11 mouse cellular contexts compared by ENCODE assay signal in the genomic region with DNA sequence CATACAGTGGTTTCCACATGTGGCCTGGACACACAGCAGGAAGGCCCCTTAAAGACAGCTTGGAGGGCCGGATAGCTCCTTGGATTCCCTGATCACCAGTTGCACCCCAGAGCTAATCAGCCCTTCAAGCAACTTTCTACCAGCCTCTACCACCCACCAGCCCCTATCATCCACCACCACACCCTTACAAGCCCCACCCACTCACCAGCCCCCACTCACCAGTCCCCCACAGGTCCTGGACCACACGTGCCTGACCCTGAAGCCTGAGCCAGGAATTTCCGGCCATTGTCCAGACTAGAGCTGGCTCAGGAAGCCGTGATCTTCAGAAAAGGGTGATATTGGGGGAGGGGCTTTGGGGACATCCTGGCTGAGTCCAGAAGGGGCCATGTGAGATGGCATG. TPM values are rescaled to one million over a fixed set of nuclear protein-coding genes. Genes with fewer than 3 reads are reported as not detected.
DNase-seq lines count a peak whose midpoint lies in the region; ATAC-seq and TF ChIP-seq lines count a peak whose summit lies in the region.
"Had no signal": no experiment of that assay in that cellular context is flagged by ENCODE, and none has a peak within 500 bp of the region (broad histone marks: within the 10 kb centered on the region; RNA-seq: fewer than 3 reads in every experiment).

No protein-coding gene starts in this region.

- H3K27me3 ChIP-seq in lung, embryonic 15.5 days: no peaks in the 10 kb centered on the region
- H3K27me3 ChIP-seq: midbrain, embryonic 12.5 days had no signal

- ATAC-seq in lung, embryonic 15.5 days (ENCODE audit: borderline replicate concordance, extremely low read depth, low FRiP score, low TSS enrichment): 0 out of 2 replicates have a peak, but pooled peaks have one; percentile 19

- TF ChIP-seq CTCF in gastrocnemius, adult 2 months (IDR thresholded peaks at IDR 0.05): no peak

- H3K9ac ChIP-seq in lung, embryonic 15.5 days: no peak overlapping the region
- H3K9ac ChIP-seq: midbrain, embryonic 12.5 days had no signal

- no peak overlapping the region for H3K4me2 ChIP-seq in lung, embryonic 15.5 days
- H3K4me2 ChIP-seq: midbrain, embryonic 12.5 days had no signal

- peak overlapping the region; percentile 54 for H3K4me3 ChIP-seq in gastrocnemius, adult 2 months
- no peak overlapping the region for H3K4me3 ChIP-seq in lung, embryonic 15.5 days
- H3K4me3 ChIP-seq: midbrain, embryonic 12.5 days had no signal

- intact Hi-C loops in gastrocnemius, adult 2 months (cut with DNase I): no loop called here

- peaks cover 74% of the 10 kb centered on the region for H3K4me1 ChIP-seq in lung, embryonic 15.5 days

- H3K36me3 ChIP-seq in lung, embryonic 15.5 days: no peaks in the 10 kb centered on the region
- H3K36me3 ChIP-seq: midbrain, embryonic 12.5 days had no signal

- no peaks in the 10 kb centered on the region for H3K9me3 ChIP-seq in lung, embryonic 15.5 days
- H3K9me3 ChIP-seq: midbrain, embryonic 12.5 days had no signal

- H3K27ac ChIP-seq in gastrocnemius, adult 2 months: peak overlapping the region; percentile 89
- H3K27ac ChIP-seq in lung, embryonic 15.5 days: peak overlapping the region; percentile 56
- H3K27ac ChIP-seq: midbrain, embryonic 12.5 days had no signal

- 50% methylated on average over 4 of the region's 4 CpGs for WGBS in lung, embryonic 15.5 days

- DNase-seq in gastrocnemius, adult 2 months: peak; percentile 65
- DNase-seq in gastrocnemius, adult 8-10 months (ENCODE audit: low spot score in 2 of 2): no peak
- peak; percentile 99 for DNase-seq in heart, adult 11 months
- peak; percentile 74 for DNase-seq in kidney, adult 9 months
- no peak for DNase-seq in MN1 (ENCODE audit: low spot score)
- DNase-seq in urinary bladder, adult 2 months (ENCODE audit: low spot score): no peak
- no peak for DNase-seq in layer of hippocampus, postnatal 36 days

RNA-seq across cellular contexts. Expression of a gene that starts 3.9 kb away (rescaled TPM):
- 10 to 100 TPM; 34.4 to 53.7 TPM for total RNA-seq in gastrocnemius, adult 2 months (2021)
- 10 to 100 TPM; 28.7 to 37.4 (median 31.6) TPM for total RNA-seq in gastrocnemius, adult 8-10 months (2022)
- 339 and 341 TPM in 2 replicates for polyA plus RNA-seq in lung, embryonic 15.5 days (2015; fragmentation: Nextera tagmentation; extraction: Ambion mirVana)
- polyA plus RNA-seq in urinary bladder, adult 2 months (2012; rRNA removed): 155 and 208 TPM in 2 replicates
- 10 to 100 TPM; 55.1 to 56.1 TPM for total RNA-seq in layer of hippocampus, postnatal 36 days (2021)

RNA-seq across cellular contexts. Expression of a gene that starts 10.6 kb away (rescaled TPM):
- total RNA-seq in gastrocnemius, adult 2 months (2021): not detected
- total RNA-seq in gastrocnemius, adult 8-10 months (2022): not detected
- not detected in 2 replicates for polyA plus RNA-seq in lung, embryonic 15.5 days (2015; fragmentation: Nextera tagmentation; extraction: Ambion mirVana)
- polyA plus RNA-seq in urinary bladder, adult 2 months (2012; rRNA removed): not detected in 2 replicates
- total RNA-seq in layer of hippocampus, postnatal 36 days (2021): not detected
- total RNA-seq: granulocyte monocyte progenitor cell, adult 5-6 weeks had no signal
- polyA plus RNA-seq: midbrain, embryonic 12.5 days; stomach, embryonic 14.5 days had no signal

RNA-seq across cellular contexts. Expression of a gene that starts 28.4 kb away (rescaled TPM):
- 1 to 10 TPM; 2.8 to 7.3 TPM for total RNA-seq in gastrocnemius, adult 2 months (2021)
- total RNA-seq in gastrocnemius, adult 8-10 months (2022): 1 to 10 TPM; 2.9 to 8.9 (median 5.6) TPM
- polyA plus RNA-seq in lung, embryonic 15.5 days (2015; fragmentation: Nextera tagmentation; extraction: Ambion mirVana): 39.1 and 41.1 TPM in 2 replicates
- 48.3 and 63.6 TPM in 2 replicates for polyA plus RNA-seq in urinary bladder, adult 2 months (2012; rRNA removed)
- 1 to 10 TPM; 1.3 to 2.3 TPM for total RNA-seq in layer of hippocampus, postnatal 36 days (2021)

RNA-seq across cellular contexts. Expression of a gene that starts 52.4 kb away (rescaled TPM):
- 1 to 10 TPM; 1.0 to 2.3 TPM for total RNA-seq in gastrocnemius, adult 2 months (2021)
- total RNA-seq in gastrocnemius, adult 8-10 months (2022): 1 to 10 TPM; 1.3 to 2.1 (median 1.6) TPM
- polyA plus RNA-seq in lung, embryonic 15.5 days (2015; fragmentation: Nextera tagmentation; extraction: Ambion mirVana): 21.8 and 23.5 TPM in 2 replicates
- polyA plus RNA-seq in urinary bladder, adult 2 months (2012; rRNA removed): 11.5 and 12.5 TPM in 2 replicates
- 10 to 100 TPM; 73.2 to 77.5 TPM for total RNA-seq in layer of hippocampus, postnatal 36 days (2021)

RNA-seq across cellular contexts. Expression of a gene that starts 59.4 kb away (rescaled TPM):
- 10 to 100 TPM in 1 of 2 experiments, 1 to 10 TPM in 1; 6.9 to 11.9 TPM for total RNA-seq in gastrocnemius, adult 2 months (2021)
- total RNA-seq in gastrocnemius, adult 8-10 months (2022): 1 to 10 TPM; 4.9 to 7.0 (median 5.2) TPM
- 22.1 and 23.9 TPM in 2 replicates for polyA plus RNA-seq in lung, embryonic 15.5 days (2015; fragmentation: Nextera tagmentation; extraction: Ambion mirVana)
- polyA plus RNA-seq in urinary bladder, adult 2 months (2012; rRNA removed): 21.4 and 33.4 TPM in 2 replicates
- 10 to 100 TPM; 30.4 to 31.4 TPM for total RNA-seq in layer of hippocampus, postnatal 36 days (2021)

Comparison
In these comparisons a context has a peak if more than half of its experiments do, and no peak if none do; other contexts are left out.
1. DNase-seq: peak in gastrocnemius, adult 2 months (single experiment), heart, adult 11 months (single experiment) and kidney, adult 9 months (single experiment); none in gastrocnemius, adult 8-10 months (0 of 2), MN1 (single experiment), urinary bladder, adult 2 months (single experiment) and layer of hippocampus, postnatal 36 days (0 of 2).